Comparison of ENCODE assay signal across 9 mouse cellular contexts in genomic region chr10:4777996-4778395, GRCm38 (mm10).
"Had no signal": no experiment of that assay in that cellular context is flagged by ENCODE, and none has a peak within 500 bp of the region (broad histone marks: within the 10 kb centered on the region; RNA-seq: fewer than 3 reads in every experiment).

No protein-coding gene starts in this region.

- ATAC-seq: liver, postnatal 0 days; lung, postnatal 0 days; midbrain, embryonic 13.5 days; midbrain, embryonic 15.5 days had no signal

- DNase-seq: liver, postnatal 0 days; lung, adult 2 months; right cerebral cortex, postnatal 25 days; thymus, adult 2 months; thymus, postnatal 25 days; thymus, postnatal 4 days had no signal
